In the genomic region with DNA sequence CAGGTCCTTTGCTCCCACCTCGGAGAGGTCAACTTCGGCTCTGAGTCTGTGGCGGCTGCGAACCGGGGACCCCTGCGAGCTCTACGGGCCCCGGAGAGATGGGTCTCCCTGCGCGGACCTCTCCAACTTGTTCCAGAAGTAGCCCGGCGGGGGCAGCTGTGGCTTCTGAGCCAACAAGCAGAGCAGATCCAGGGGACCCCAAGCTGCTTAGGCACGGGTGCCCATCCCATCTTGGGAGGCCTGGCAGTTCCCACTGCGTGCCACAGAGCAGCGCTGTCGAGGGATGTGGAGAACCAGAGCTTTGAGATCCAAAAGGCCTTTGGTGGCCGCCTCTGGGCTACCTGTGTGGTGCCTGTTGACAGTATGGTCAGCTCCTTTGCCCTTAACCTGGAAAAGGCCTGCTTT, we compare ENCODE assay signal across 8 mouse cellular contexts.
DNase-seq lines count a peak whose midpoint lies in the region; ATAC-seq lines count a peak whose summit lies in the region.

No protein-coding gene starts in this region.

- no peaks in the 10 kb centered on the region for H3K27me3 ChIP-seq in embryonic facial prominence, embryonic 15.5 days
- no peaks in the 10 kb centered on the region for H3K27me3 ChIP-seq in limb, embryonic 15.5 days
- H3K27me3 ChIP-seq in midbrain, embryonic 14.5 days (ENCODE audit: control insufficient read depth, insufficient read depth, low read length): no peaks in the 10 kb centered on the region
- H3K27me3 ChIP-seq in splenic B cell, adult 2 months (ENCODE audit: control insufficient read depth, insufficient read depth, low read length, poor library complexity, severe bottlenecking): no peaks in the 10 kb centered on the region

- H3K27ac ChIP-seq in embryonic facial prominence, embryonic 15.5 days (replicated peaks): 0 out of 2 replicates have a peak overlapping the region, but pooled peaks have one; percentile 48
- peak overlapping the region; percentile 79 for H3K27ac ChIP-seq in limb, embryonic 15.5 days
- peak overlapping the region; percentile 87 for H3K27ac ChIP-seq in midbrain, embryonic 14.5 days (replicated peaks; ENCODE audit: low read depth, low read length)

- under 1% methylated on average over 17 of the region's 17 CpGs for WGBS in embryonic facial prominence, embryonic 15.5 days
- under 1% methylated on average over 17 of the region's 17 CpGs for WGBS in limb, embryonic 15.5 days
- under 1% methylated on average over 17 of the region's 17 CpGs for WGBS in midbrain, embryonic 14.5 days

- 0 out of 2 replicates have a peak, but pooled peaks have one; percentile 61 for ATAC-seq in embryonic facial prominence, embryonic 15.5 days (ENCODE audit: insufficient number of reproducible peaks, low FRiP score, low TSS enrichment, low read depth)
- no peak for ATAC-seq in limb, embryonic 15.5 days (ENCODE audit: insufficient number of reproducible peaks, low FRiP score, low TSS enrichment, low read depth)
- peak; percentile 66 for ATAC-seq in midbrain, embryonic 14.5 days (ENCODE audit: low FRiP score, low TSS enrichment)

- H3K4me2 ChIP-seq in embryonic facial prominence, embryonic 15.5 days (replicated peaks): peak overlapping the region; percentile 81
- peak overlapping the region; percentile 88 for H3K4me2 ChIP-seq in limb, embryonic 15.5 days
- peak overlapping the region; percentile 66 for H3K4me2 ChIP-seq in midbrain, embryonic 14.5 days (ENCODE audit: low read length)

- no peaks in the 10 kb centered on the region; the same call in 1 of the 2 replicates for H3K4me1 ChIP-seq in embryonic facial prominence, embryonic 15.5 days
- 0 out of 2 replicates have a peak, but pooled peaks cover 8% of the 10 kb centered on the region for H3K4me1 ChIP-seq in limb, embryonic 15.5 days
- peaks cover 2% of the 10 kb centered on the region; the same call in 1 of the 2 replicates for H3K4me1 ChIP-seq in midbrain, embryonic 14.5 days (ENCODE audit: control insufficient read depth, insufficient read depth, low read length)

- DNase-seq in 3T3-L1 (ENCODE audit: low read depth, low spot score): peak; percentile 76
- peak; percentile 71 to 76 for DNase-seq in adrenal gland, postnatal 36 days
- DNase-seq in heart, adult 9 months (ENCODE audit: low spot score in 2 of 2): peak; percentile 58 to 65
- peak; percentile 66 to 69 for DNase-seq in kidney, adult 8-10 months
- DNase-seq in midbrain, embryonic 14.5 days: peak; percentile 85
- peak; percentile 45 for DNase-seq in splenic B cell, adult 2 months (ENCODE audit: low read depth, low spot score)

- no peaks in the 10 kb centered on the region for H3K36me3 ChIP-seq in embryonic facial prominence, embryonic 15.5 days
- no peaks in the 10 kb centered on the region for H3K36me3 ChIP-seq in limb, embryonic 15.5 days
- H3K36me3 ChIP-seq in midbrain, embryonic 14.5 days (ENCODE audit: control insufficient read depth, insufficient read depth, low read length): no peaks in the 10 kb centered on the region
- no peaks in the 10 kb centered on the region for H3K36me3 ChIP-seq in splenic B cell, adult 2 months (ENCODE audit: control insufficient read depth, insufficient read depth, low read length, poor library complexity, severe bottlenecking)

- H3K9me3 ChIP-seq in embryonic facial prominence, embryonic 15.5 days (replicated peaks): no peaks in the 10 kb centered on the region
- no peaks in the 10 kb centered on the region for H3K9me3 ChIP-seq in limb, embryonic 15.5 days
- H3K9me3 ChIP-seq in midbrain, embryonic 14.5 days (ENCODE audit: control insufficient read depth, low read length): no peaks in the 10 kb centered on the region

- peak overlapping the region; percentile 71 for H3K4me3 ChIP-seq in embryonic facial prominence, embryonic 15.5 days (replicated peaks)
- peak overlapping the region; percentile 80 for H3K4me3 ChIP-seq in limb, embryonic 15.5 days
- H3K4me3 ChIP-seq in midbrain, embryonic 14.5 days (replicated peaks; ENCODE audit: low read depth, low read length): peak overlapping the region; percentile 73

- H3K9ac ChIP-seq in embryonic facial prominence, embryonic 15.5 days: peak overlapping the region; percentile 64
- H3K9ac ChIP-seq in limb, embryonic 15.5 days: peak overlapping the region; percentile 71
- peak overlapping the region; percentile 80 for H3K9ac ChIP-seq in midbrain, embryonic 14.5 days (replicated peaks; ENCODE audit: low read length)
